Mouse (Mus musculus) embryonic facial prominence, embryonic 15.5 days (tissue): Measurements from ENCODE around the gene Trpm3. TPM values are rescaled to one million over a fixed set of nuclear protein-coding genes. Genes with fewer than 3 reads are reported as not detected.

ENCODE experiments used
- ATAC-seq: fragments of 200-750 bp; cut with Nextera tagmentation; 2 replicates; pipeline ENCODE4 v1.8.0; 2017; ENCODE audit warnings: low read depth, moderate TSS enrichment; ENCODE audit not compliant: insufficient number of reproducible peaks, low FRiP score, low TSS enrichment
- H3K27ac ChIP-seq: fragments of 300-500 bp; sonication (generic); replicated peaks from 2 replicates; pipeline ENCODE4 v1.5.1; 2015; ENCODE audit warnings: mild to moderate bottlenecking, inconsistent platforms
- H3K27me3 ChIP-seq: fragments of 300-500 bp; sonication (generic); 2 replicates; pipeline ENCODE4 v1.6.1; 2015; ENCODE audit warnings: inconsistent platforms
- H3K36me3 ChIP-seq: fragments of 300-500 bp; sonication (generic); 2 replicates; pipeline ENCODE4 v1.6.1; 2015; ENCODE audit warnings: mild to moderate bottlenecking, inconsistent platforms
- H3K4me1 ChIP-seq: fragments of 300-500 bp; sonication (generic); 2 replicates; pipeline ENCODE4 v1.6.1; 2015; ENCODE audit warnings: inconsistent platforms
- H3K4me2 ChIP-seq: fragments of 300-500 bp; sonication (generic); replicated peaks from 2 replicates; pipeline ENCODE4 v1.6.1; 2015; ENCODE audit warnings: mild to moderate bottlenecking, inconsistent platforms
- H3K4me3 ChIP-seq: fragments of 300-500 bp; sonication (generic); replicated peaks from 2 replicates; pipeline ENCODE4 v1.5.1; 2015; ENCODE audit warnings: mild to moderate bottlenecking, inconsistent platforms
- H3K9ac ChIP-seq: fragments of 300-500 bp; sonication (generic); 2 replicates; pipeline ENCODE4 v1.6.1; 2015; ENCODE audit warnings: inconsistent platforms
- H3K9me3 ChIP-seq: fragments of 300-500 bp; sonication (generic); replicated peaks from 2 replicates; pipeline ENCODE4 v1.6.1; 2016; ENCODE audit warnings: inconsistent platforms
- WGBS: fragments of 180-500 bp; shearing (Covaris S2); methylation state at CpG from one replicate; pipeline ENCODE4 v1.1.7; 2015; 5-methylcytosine and 5-hydroxymethylcytosine counted together
- polyA plus RNA-seq: library from polyadenylated mRNA; unstranded; fragments of >200 nt; fragmentation: Nextera tagmentation; extraction: Ambion mirVana; gene quantifications from 2 replicates; pipeline ENCODE4 v1.2.1, GENCODE M21; 2015

Gene Trpm3
- polyA plus RNA-seq, 1 experiment from 2014 or later, result 2.6 TPM

- no peaks in the 10 kb centered on the region for H3K27me3 ChIP-seq
These were observed 559.9 kb downstream of the Trpm3 start for GRCm38 (mm10) chr19:22698737-22699136.

DNA sequence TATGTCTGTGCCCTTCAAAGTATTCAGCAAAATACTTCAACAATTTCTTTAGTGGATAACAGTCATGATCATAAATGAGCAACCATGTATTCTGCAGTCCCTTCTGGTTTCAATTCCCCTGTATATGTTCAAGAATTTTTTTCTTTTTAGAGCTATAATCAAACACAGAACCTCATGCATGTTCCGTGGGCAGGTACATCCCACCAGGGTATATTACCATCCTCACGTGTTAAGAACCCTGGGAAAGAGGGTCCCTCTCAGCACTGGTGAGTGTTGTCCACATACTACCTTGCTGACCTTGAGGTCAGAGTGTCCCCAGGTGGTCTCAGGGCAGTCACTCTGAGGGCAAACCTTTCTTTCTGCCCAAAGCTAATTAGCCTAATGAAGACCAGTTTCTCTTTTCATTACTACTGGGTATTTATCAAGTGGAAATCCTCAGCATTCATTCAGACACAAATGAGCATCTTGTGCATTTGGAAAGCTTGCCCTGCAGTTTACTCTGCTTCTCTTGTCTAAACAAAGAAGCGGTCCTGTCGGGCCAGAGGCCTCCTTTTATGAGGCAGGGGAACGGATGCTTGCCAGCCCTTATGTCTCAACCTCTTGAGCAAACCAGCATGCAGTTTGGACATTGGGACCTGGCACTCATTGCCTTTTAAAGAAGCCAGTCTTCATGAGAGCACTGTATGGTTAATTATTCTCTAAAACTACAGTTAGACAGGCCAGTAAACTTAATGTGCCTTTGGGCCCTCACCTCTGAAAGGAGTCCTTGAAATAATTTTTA is 562.2 kb downstream of the Trpm3 start:
- 37% methylated on average over 5 of the region's 5 CpGs for WGBS
- no peaks in the 10 kb centered on the region for H3K9me3 ChIP-seq
- no peak overlapping the region for H3K4me3 ChIP-seq
- H3K4me1 ChIP-seq, result no peaks in the 10 kb centered on the region
- no peak for ATAC-seq
- H3K36me3 ChIP-seq, result no peaks in the 10 kb centered on the region
- H3K27me3 ChIP-seq, result no peaks in the 10 kb centered on the region
- H3K4me2 ChIP-seq, result no peak overlapping the region
- H3K9ac ChIP-seq, result no peak overlapping the region
- H3K27ac ChIP-seq, result no peak overlapping the region

More at GRCm38 (mm10) chr19:22698737-22699136, 559.9 kb downstream of the Trpm3 start:
- Histone ChIP-seq H3K4me2 (no peak overlapping the region), H3K9ac (no peak overlapping the region), H3K4me3 (no peak overlapping the region), H3K27ac (no peak overlapping the region), H3K9me3 (no peaks in the 10 kb centered on the region), H3K36me3 (no peaks in the 10 kb centered on the region), H3K4me1 (no peaks in the 10 kb centered on the region; the same call in 1 of the 2 replicates)
- ATAC-seq, result no peak
- WGBS, result 85% methylated on average over 4 of the region's 4 CpGs

DNA sequence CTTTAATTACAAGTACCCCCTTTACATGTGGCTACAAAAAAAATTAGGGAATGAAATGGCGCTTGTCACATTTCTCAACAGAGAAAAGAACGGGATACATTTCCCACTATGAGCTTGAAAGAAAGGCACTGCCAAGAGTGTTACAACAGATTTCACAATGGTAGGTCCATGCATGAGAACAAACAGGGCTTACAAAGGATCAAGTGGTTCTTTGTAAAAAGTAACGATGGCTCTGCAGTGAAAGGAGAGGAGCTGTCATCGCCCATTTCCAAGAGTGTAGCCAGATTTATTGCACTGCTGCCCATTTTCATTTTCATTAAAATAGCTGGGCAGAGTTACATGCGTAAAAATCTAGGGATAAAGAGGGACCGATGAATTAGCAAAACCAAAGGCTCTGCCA is 565.0 kb downstream of the Trpm3 start:
- no peak overlapping the region for H3K9ac ChIP-seq
- ATAC-seq, result no peak
- H3K4me3 ChIP-seq, result no peak overlapping the region
- no peaks in the 10 kb centered on the region for H3K36me3 ChIP-seq
- 60% methylated on average over 6 of the region's 6 CpGs for WGBS
- H3K9me3 ChIP-seq, result no peaks in the 10 kb centered on the region
- no peak overlapping the region for H3K27ac ChIP-seq
- H3K4me2 ChIP-seq, result no peak overlapping the region
- H3K27me3 ChIP-seq, result no peaks in the 10 kb centered on the region
- no peaks in the 10 kb centered on the region for H3K4me1 ChIP-seq

- Histone ChIP-seq H3K4me3 (no peak overlapping the region), H3K27ac (no peak overlapping the region), H3K4me1 (no peaks in the 10 kb centered on the region), H3K27me3 (no peaks in the 10 kb centered on the region), H3K9me3 (no peaks in the 10 kb centered on the region), H3K36me3 (no peaks in the 10 kb centered on the region), H3K4me2 (no peak overlapping the region), H3K9ac (no peak overlapping the region)
- ATAC-seq, result no peak
These were observed 566.6 kb downstream of the Trpm3 start for GRCm38 (mm10) chr19:22705414-22705813.

DNA sequence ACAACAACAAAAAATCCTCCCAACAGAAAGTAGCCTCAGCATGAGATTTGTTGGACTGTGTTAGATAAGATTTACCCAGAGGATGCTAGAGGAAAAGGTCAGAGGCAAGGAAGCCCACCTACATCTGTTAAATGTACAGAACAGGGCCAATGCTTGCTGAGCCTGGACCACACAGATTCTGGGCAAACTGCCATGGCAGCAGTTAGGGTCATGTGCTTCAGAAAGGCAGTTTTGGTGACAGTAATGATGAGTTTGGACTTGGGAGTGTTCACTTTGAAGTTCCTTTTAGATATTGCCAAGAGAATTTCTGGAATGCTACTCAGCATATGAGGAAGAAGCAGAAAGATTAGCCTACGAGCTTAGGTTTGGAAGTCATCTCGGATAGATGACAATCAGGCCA is 580.2 kb downstream of the Trpm3 start:
- no peak overlapping the region for H3K4me2 ChIP-seq
- H3K4me1 ChIP-seq, result no peaks in the 10 kb centered on the region
- no peak for ATAC-seq
- 49% methylated on average over 2 of the region's 2 CpGs for WGBS
- H3K9me3 ChIP-seq, result no peaks in the 10 kb centered on the region
- H3K4me3 ChIP-seq, result no peak overlapping the region
- no peaks in the 10 kb centered on the region for H3K27me3 ChIP-seq
- no peaks in the 10 kb centered on the region for H3K36me3 ChIP-seq
- no peak overlapping the region for H3K27ac ChIP-seq
- H3K9ac ChIP-seq, result no peak overlapping the region

GRCm38 (mm10) chr19:22729846-22730245 is 591.0 kb downstream of the Trpm3 start:
- Histone ChIP-seq H3K4me2 (no peak overlapping the region), H3K4me1 (no peaks in the 10 kb centered on the region), H3K9me3 (no peaks in the 10 kb centered on the region), H3K36me3 (no peaks in the 10 kb centered on the region), H3K9ac (no peak overlapping the region), H3K27ac (no peak overlapping the region), H3K4me3 (no peak overlapping the region), H3K27me3 (no peaks in the 10 kb centered on the region)
- no peak for ATAC-seq
- 44% methylated on average over 2 of the region's 2 CpGs for WGBS

- Histone ChIP-seq H3K9me3 (no peaks in the 10 kb centered on the region), H3K4me1 (no peaks in the 10 kb centered on the region), H3K9ac (no peak overlapping the region), H3K4me2 (no peak overlapping the region), H3K27me3 (no peaks in the 10 kb centered on the region), H3K36me3 (no peaks in the 10 kb centered on the region), H3K27ac (no peak overlapping the region), H3K4me3 (no peak overlapping the region)
- ATAC-seq, result no peak
These were observed 592.1 kb downstream of the Trpm3 start for GRCm38 (mm10) chr19:22730971-22731370.

DNA sequence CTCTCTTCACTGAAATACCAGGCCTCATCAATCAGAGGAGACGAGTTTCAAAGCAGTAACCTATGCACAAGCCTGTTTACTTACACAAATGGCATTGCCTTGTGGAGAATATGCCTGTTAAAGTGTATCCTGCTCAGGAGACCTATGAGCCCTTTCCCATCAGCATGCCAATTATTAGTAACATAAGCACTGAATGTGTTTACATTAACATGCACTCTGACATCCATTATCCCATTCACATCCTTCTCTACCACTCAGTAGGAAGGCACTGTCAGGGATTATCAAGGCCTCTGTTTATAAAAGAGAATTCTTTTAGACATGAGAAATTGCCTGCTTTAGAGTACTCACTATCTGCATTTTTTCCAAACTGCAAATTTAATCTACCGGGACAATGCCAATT is 598.0 kb downstream of the Trpm3 start:
- H3K36me3 ChIP-seq, result no peaks in the 10 kb centered on the region
- no peak overlapping the region for H3K9ac ChIP-seq
- no peaks in the 10 kb centered on the region for H3K27me3 ChIP-seq
- H3K9me3 ChIP-seq, result no peaks in the 10 kb centered on the region
- no peak overlapping the region for H3K27ac ChIP-seq
- WGBS, result 51% methylated on average over 2 of the region's 2 CpGs
- H3K4me2 ChIP-seq, result no peak overlapping the region
- no peak for ATAC-seq
- H3K4me3 ChIP-seq, result no peak overlapping the region
- H3K4me1 ChIP-seq, result no peaks in the 10 kb centered on the region

GRCm38 (mm10) chr19:22739240-22739639 is 600.4 kb downstream of the Trpm3 start:
- Histone ChIP-seq H3K27me3 (no peaks in the 10 kb centered on the region), H3K9me3 (no peaks in the 10 kb centered on the region), H3K4me1 (no peaks in the 10 kb centered on the region), H3K4me3 (no peak overlapping the region), H3K36me3 (no peaks in the 10 kb centered on the region), H3K9ac (no peak overlapping the region), H3K4me2 (no peak overlapping the region), H3K27ac (no peak overlapping the region)
- ATAC-seq, result no peak
- WGBS, result 75% methylated on average over 3 of the region's 3 CpGs

DNA sequence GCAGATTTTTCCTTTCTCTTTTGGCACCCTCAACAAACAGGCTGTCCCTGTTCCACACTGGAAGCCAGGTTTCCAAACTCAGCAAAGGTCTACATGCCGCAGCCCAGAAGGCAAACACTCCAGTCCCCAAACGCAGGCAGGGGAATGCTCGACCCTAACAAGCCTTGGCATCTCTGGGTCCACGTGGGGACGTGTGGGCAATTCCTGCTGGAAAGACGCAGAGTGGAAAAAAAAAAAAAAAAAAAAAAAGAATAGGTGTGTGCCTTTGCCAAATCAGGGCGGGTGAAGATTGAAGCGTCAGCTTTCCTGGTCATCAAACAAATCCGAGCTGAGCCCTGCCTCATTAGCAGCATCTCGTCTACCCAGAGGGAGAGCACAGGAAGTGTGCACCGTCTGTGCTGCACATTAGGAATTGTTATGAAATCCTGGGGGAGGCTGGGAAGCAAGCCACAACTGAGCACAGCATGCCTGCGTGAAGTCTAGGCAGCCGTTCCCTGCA is 614.5 kb downstream of the Trpm3 start:
- Histone ChIP-seq H3K9me3 (no peaks in the 10 kb centered on the region), H3K4me3 (no peak overlapping the region), H3K4me1 (0 out of 2 replicates have a peak, but pooled peaks cover 6% of the 10 kb centered on the region), H3K27me3 (no peaks in the 10 kb centered on the region), H3K36me3 (no peaks in the 10 kb centered on the region), H3K9ac (no peak overlapping the region), H3K4me2 (no peak overlapping the region), H3K27ac (no peak overlapping the region)
- no peak for ATAC-seq
- 26% methylated on average over 13 of the region's 13 CpGs for WGBS

GRCm38 (mm10) chr19:22754071-22754470 is 615.2 kb downstream of the Trpm3 start:
- no peak overlapping the region for H3K4me3 ChIP-seq
- WGBS, result 85% methylated on average over 10 of the region's 10 CpGs
- H3K4me2 ChIP-seq, result no peak overlapping the region
- H3K36me3 ChIP-seq, result no peaks in the 10 kb centered on the region
- no peak for ATAC-seq
- H3K27ac ChIP-seq, result no peak overlapping the region
- no peaks in the 10 kb centered on the region for H3K9me3 ChIP-seq
- H3K9ac ChIP-seq, result no peak overlapping the region
- 0 out of 2 replicates have a peak, but pooled peaks cover 6% of the 10 kb centered on the region for H3K4me1 ChIP-seq
- no peaks in the 10 kb centered on the region for H3K27me3 ChIP-seq

DNA sequence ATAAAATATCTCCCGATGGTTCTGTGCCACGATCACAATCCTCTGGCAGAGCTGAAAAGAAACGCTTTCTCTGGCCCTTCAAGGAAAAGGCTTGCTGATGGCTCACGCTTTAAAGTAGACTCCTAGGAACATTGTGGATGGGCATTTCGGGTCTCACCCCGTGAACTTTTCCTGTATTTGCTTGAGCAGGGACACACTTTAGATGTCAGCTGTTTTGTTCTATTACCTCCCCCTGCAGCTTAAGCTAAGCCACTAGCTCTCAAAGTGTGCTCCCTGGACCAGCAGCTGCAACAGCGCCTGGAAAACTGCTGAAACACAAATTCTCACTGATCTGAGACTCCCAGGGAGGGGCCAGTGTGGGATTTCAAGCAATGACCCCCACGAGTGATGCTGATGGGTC is 615.7 kb downstream of the Trpm3 start:
- H3K4me3 ChIP-seq, result no peak overlapping the region
- H3K9ac ChIP-seq, result no peak overlapping the region
- H3K27me3 ChIP-seq, result no peaks in the 10 kb centered on the region
- no peaks in the 10 kb centered on the region for H3K36me3 ChIP-seq
- H3K4me1 ChIP-seq, result 0 out of 2 replicates have a peak, but pooled peaks cover 6% of the 10 kb centered on the region
- H3K9me3 ChIP-seq, result no peaks in the 10 kb centered on the region
- no peak overlapping the region for H3K27ac ChIP-seq
- H3K4me2 ChIP-seq, result no peak overlapping the region
- ATAC-seq, result no peak
- WGBS, result 77% methylated on average over 8 of the region's 8 CpGs
